Mouse (Mus musculus): ENCODE measurements around the gene Trpm3. TPM values are rescaled to one million over a fixed set of nuclear protein-coding genes. Genes with fewer than 3 reads are reported as not detected.

Trpm3 gene
- polyA plus RNA-seq, 2 experiments, result 0.03 TPM; not detected in 1

- ATAC-seq (ENCODE audit: insufficient read depth) (no peak), DNase-seq (ENCODE audit: low read depth in 3 of 3, low spot score in 3 of 3) (no peak)
- Histone ChIP-seq H3K4me2 (ENCODE audit: low read depth) (no peak overlapping the region), H3K27me3 (ENCODE audit: control insufficient read depth, insufficient read depth, low read length) (no peaks in the 10 kb centered on the region), H3K27ac (no peak overlapping the region), H3K4me1 (replicated peaks; ENCODE audit: control insufficient read depth in 2 of 2, insufficient read depth in 2 of 2, low read length in 1 of 2) (0 out of 4 replicates have a peak, but pooled peaks cover 0 to 1% of the 10 kb centered on the region in 2 experiments), H3K36me3 (replicated peaks; ENCODE audit: control insufficient read depth, insufficient read depth, low read depth) (no peaks in the 10 kb centered on the region), H3K4me3 (ENCODE audit: insufficient read depth in 1 of 2, low read depth in 2 of 2, low read length in 2 of 2) (no peak overlapping the region), H3K9me3 (ENCODE audit: control insufficient read depth, low read length) (no peaks in the 10 kb centered on the region), H3K9ac (replicated peaks) (no peak overlapping the region)
- TF ChIP-seq CTCF (IDR thresholded peaks at IDR 0.05; ENCODE audit: low read depth) (no peak), EP300 (IDR thresholded peaks at IDR 0.05; ENCODE audit: low read depth) (no peak)
- WGBS (ENCODE audit: insufficient replicate concordance), result 53% methylated on average over 3 of the region's 3 CpGs
Measured at GRCm38 (mm10) chr19:22882670-22883111, 743.8 kb downstream of the Trpm3 start.

- Histone ChIP-seq H3K27me3 (ENCODE audit: control insufficient read depth, insufficient read depth, low read length) (no peaks in the 10 kb centered on the region), H3K4me1 (replicated peaks; ENCODE audit: control insufficient read depth in 2 of 2, insufficient read depth in 2 of 2, low read length in 1 of 2) (0 out of 4 replicates have a peak, but pooled peaks cover 0 to 1% of the 10 kb centered on the region in 2 experiments), H3K9ac (replicated peaks) (no peak overlapping the region), H3K36me3 (replicated peaks; ENCODE audit: control insufficient read depth, insufficient read depth, low read depth) (no peaks in the 10 kb centered on the region), H3K4me2 (ENCODE audit: low read depth) (no peak overlapping the region), H3K9me3 (ENCODE audit: control insufficient read depth, low read length) (no peaks in the 10 kb centered on the region), H3K27ac (no peak overlapping the region), H3K4me3 (ENCODE audit: insufficient read depth in 1 of 2, low read depth in 2 of 2, low read length in 2 of 2) (no peak overlapping the region)
- 78% methylated on average over 7 of the region's 7 CpGs for WGBS (ENCODE audit: insufficient replicate concordance)
- DNase-seq (ENCODE audit: low read depth in 3 of 3, low spot score in 3 of 3), result no peak
- no peak for TF ChIP-seq CTCF (IDR thresholded peaks at IDR 0.05; ENCODE audit: low read depth)
- ATAC-seq (ENCODE audit: insufficient read depth), result no peak
Measured at GRCm38 (mm10) chr19:22883154-22883553, 744.3 kb downstream of the Trpm3 start.

GRCm38 (mm10) chr19:22883744-22884317, 745.0 kb downstream of the Trpm3 start:
- Histone ChIP-seq H3K36me3 (replicated peaks; ENCODE audit: control insufficient read depth, insufficient read depth, low read depth) (no peaks in the 10 kb centered on the region), H3K4me2 (ENCODE audit: low read depth) (no peak overlapping the region), H3K4me1 (replicated peaks; ENCODE audit: control insufficient read depth in 2 of 2, insufficient read depth in 2 of 2, low read length in 1 of 2) (0 out of 4 replicates have a peak, but pooled peaks cover 0 to 1% of the 10 kb centered on the region in 2 experiments), H3K27me3 (ENCODE audit: control insufficient read depth, insufficient read depth, low read length) (no peaks in the 10 kb centered on the region), H3K9ac (replicated peaks) (no peak overlapping the region), H3K4me3 (ENCODE audit: insufficient read depth in 1 of 2, low read depth in 2 of 2, low read length in 2 of 2) (no peak overlapping the region), H3K27ac (no peak overlapping the region), H3K9me3 (ENCODE audit: control insufficient read depth, low read length) (no peaks in the 10 kb centered on the region)
- whole genome bisulfite sequencing (ENCODE audit: insufficient replicate concordance), result 20% methylated on average over 18 of the region's 18 CpGs
- DNase-seq (ENCODE audit: low read depth in 3 of 3, low spot score in 3 of 3) (no peak), ATAC-seq (ENCODE audit: insufficient read depth) (no peak)
- peak; percentile 63 for TF ChIP-seq CTCF (IDR thresholded peaks at IDR 0.05; ENCODE audit: low read depth)
- no peak for TF ChIP-seq EP300 (IDR thresholded peaks at IDR 0.05; ENCODE audit: low read depth)

- Histone ChIP-seq H3K4me2 (ENCODE audit: low read depth) (no peak overlapping the region), H3K9ac (replicated peaks) (no peak overlapping the region), H3K27ac (no peak overlapping the region), H3K27me3 (ENCODE audit: control insufficient read depth, insufficient read depth, low read length) (no peaks in the 10 kb centered on the region), H3K4me3 (ENCODE audit: insufficient read depth in 1 of 2, low read depth in 2 of 2, low read length in 2 of 2) (no peak overlapping the region), H3K36me3 (replicated peaks; ENCODE audit: control insufficient read depth, insufficient read depth, low read depth) (no peaks in the 10 kb centered on the region), H3K4me1 (replicated peaks; ENCODE audit: control insufficient read depth in 2 of 2, insufficient read depth in 2 of 2, low read length in 1 of 2) (0 out of 4 replicates have a peak, but pooled peaks cover 0 to 1% of the 10 kb centered on the region in 2 experiments), H3K9me3 (ENCODE audit: control insufficient read depth, low read length) (no peaks in the 10 kb centered on the region)
- no peak for DNase-seq (ENCODE audit: low read depth in 3 of 3, low spot score in 3 of 3)
- no peak for TF ChIP-seq EP300 (IDR thresholded peaks at IDR 0.05; ENCODE audit: low read depth)
- no peak for TF ChIP-seq CTCF (IDR thresholded peaks at IDR 0.05; ENCODE audit: low read depth)
- no peak for ATAC-seq (ENCODE audit: insufficient read depth)
- 38% methylated on average over 11 of the region's 11 CpGs for WGBS (ENCODE audit: insufficient replicate concordance)
Measured at GRCm38 (mm10) chr19:22884357-22884756, 745.5 kb downstream of the Trpm3 start.

GRCm38 (mm10) chr19:22885051-22885450, 746.2 kb downstream of the Trpm3 start:
- Histone ChIP-seq H3K36me3 (replicated peaks; ENCODE audit: control insufficient read depth, insufficient read depth, low read depth) (no peaks in the 10 kb centered on the region), H3K9me3 (ENCODE audit: control insufficient read depth, low read length) (no peaks in the 10 kb centered on the region), H3K4me1 (replicated peaks; ENCODE audit: control insufficient read depth in 2 of 2, insufficient read depth in 2 of 2, low read length in 1 of 2) (0 out of 4 replicates have a peak, but pooled peaks cover 0 to 1% of the 10 kb centered on the region in 2 experiments), H3K4me3 (ENCODE audit: insufficient read depth in 1 of 2, low read depth in 2 of 2, low read length in 2 of 2) (no peak overlapping the region), H3K27ac (no peak overlapping the region), H3K27me3 (ENCODE audit: control insufficient read depth, insufficient read depth, low read length) (no peaks in the 10 kb centered on the region), H3K4me2 (ENCODE audit: low read depth) (no peak overlapping the region), H3K9ac (replicated peaks) (no peak overlapping the region)
- TF ChIP-seq EP300 (IDR thresholded peaks at IDR 0.05; ENCODE audit: low read depth), result no peak
- no peak for DNase-seq (ENCODE audit: low read depth in 3 of 3, low spot score in 3 of 3)
- ATAC-seq (ENCODE audit: insufficient read depth), result no peak
- WGBS (ENCODE audit: insufficient replicate concordance), result 66% methylated on average over 5 of the region's 5 CpGs
